8 mouse cellular contexts compared by ENCODE assay signal in the genomic region with DNA sequence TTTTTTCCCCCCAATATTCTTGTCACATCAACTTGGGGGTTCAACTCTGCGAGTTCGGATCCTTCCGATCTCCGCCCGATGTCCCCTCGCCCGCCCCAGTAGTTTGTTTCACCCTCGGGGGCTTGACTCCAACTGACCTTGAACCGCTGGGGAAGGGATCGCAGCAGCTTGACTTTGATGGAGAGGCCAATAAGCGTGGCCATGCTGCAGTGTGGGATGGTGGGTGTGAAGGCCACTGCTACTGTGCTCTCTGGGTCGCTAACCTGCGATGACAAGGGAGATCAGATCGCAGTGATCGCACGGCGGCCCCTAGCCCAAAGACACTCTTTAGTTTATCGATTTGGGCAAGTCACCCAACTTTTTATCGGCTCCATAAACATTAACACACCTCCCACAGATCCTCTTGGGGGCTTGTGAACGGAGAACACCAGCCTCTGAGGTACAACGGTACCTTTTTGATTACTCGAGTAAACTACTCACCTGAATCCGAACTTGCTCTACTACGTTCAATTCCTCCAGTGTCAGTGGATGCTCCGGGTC. TPM values are rescaled to one million over a fixed set of nuclear protein-coding genes. Genes with fewer than 3 reads are reported as not detected.
DNase-seq lines count a peak whose midpoint lies in the region; ATAC-seq and TF ChIP-seq lines count a peak whose summit lies in the region.

No protein-coding gene starts in this region.

- H3K36me3 ChIP-seq in embryonic facial prominence, embryonic 10.5 days (replicated peaks), result peaks cover 26% of the 10 kb centered on the region
- H3K36me3 ChIP-seq in hindbrain, embryonic 11.5 days (ENCODE audit: control insufficient read depth, insufficient read depth, low read length), result no peaks in the 10 kb centered on the region
- H3K36me3 ChIP-seq in macrophage (ENCODE audit: inconsistent target), result 0 out of 2 replicates have a peak, but pooled peaks cover 13% of the 10 kb centered on the region

- H3K79me2 ChIP-seq in macrophage (ENCODE audit: inconsistent target), result peaks cover 21% of the 10 kb centered on the region

- peak overlapping the region; percentile 97 for H3K4me3 ChIP-seq in layer of hippocampus, adult 2 months
- peak overlapping the region; percentile 90 for H3K4me3 ChIP-seq in embryonic facial prominence, embryonic 10.5 days
- H3K4me3 ChIP-seq in hindbrain, embryonic 11.5 days (ENCODE audit: low read depth, low read length), result peak overlapping the region; percentile 87
- peak overlapping the region; percentile 90 for H3K4me3 ChIP-seq in macrophage (ENCODE audit: inconsistent target)

- no peak for DNase-seq in layer of hippocampus, adult 2 months (ENCODE audit: low spot score in 2 of 2)
- DNase-seq in layer of hippocampus, adult 11-12 months (ENCODE audit: low spot score), result no peak
- DNase-seq in embryonic facial prominence, embryonic 10.5 days (ENCODE audit: low spot score), result peak; percentile 8
- peak; percentile 17 for DNase-seq in hindbrain, embryonic 11.5 days (ENCODE audit: low spot score)
- DNase-seq in cerebellum, postnatal 14 days, result no peak
- no peak for DNase-seq in gastrocnemius, adult 18-20 months (ENCODE audit: low spot score)

- WGBS in embryonic facial prominence, embryonic 10.5 days, result 10% methylated on average over 25 of the region's 25 CpGs
- 11% methylated on average over 25 of the region's 25 CpGs for WGBS in hindbrain, embryonic 11.5 days
- WGBS in macrophage (ENCODE audit: missing documents), result 26% methylated on average over 25 of the region's 25 CpGs

- H3K4me2 ChIP-seq in hindbrain, embryonic 11.5 days (replicated peaks; ENCODE audit: low read depth, low read length), result peak overlapping the region; percentile 77

- peak overlapping the region; percentile 97; the same call in 1 of the 2 replicates for H3K27ac ChIP-seq in layer of hippocampus, adult 2 months
- peak overlapping the region; percentile 88; the same call in 1 of the 2 replicates for H3K27ac ChIP-seq in embryonic facial prominence, embryonic 10.5 days (replicated peaks)
- no peak overlapping the region for H3K27ac ChIP-seq in hindbrain, embryonic 11.5 days (ENCODE audit: low read depth, low read length)
- H3K27ac ChIP-seq in macrophage, result peak overlapping the region; percentile 82

- no peaks in the 10 kb centered on the region for H3K27me3 ChIP-seq in embryonic facial prominence, embryonic 10.5 days (replicated peaks; ENCODE audit: low read depth, poor library complexity, severe bottlenecking)
- no peaks in the 10 kb centered on the region for H3K27me3 ChIP-seq in hindbrain, embryonic 11.5 days (ENCODE audit: control insufficient read depth, insufficient read depth, low read length)

- no peaks in the 10 kb centered on the region for H3K9me3 ChIP-seq in embryonic facial prominence, embryonic 10.5 days
- no peaks in the 10 kb centered on the region for H3K9me3 ChIP-seq in hindbrain, embryonic 11.5 days (ENCODE audit: control insufficient read depth, low read length)

- ATAC-seq in hindbrain, embryonic 11.5 days (ENCODE audit: low FRiP score), result no peak; the same call in 1 of the 2 replicates
- ATAC-seq in megakaryocyte progenitor cell, adult 5-6 weeks (replicated peaks; ENCODE audit: poor library complexity), result no peak

- peak overlapping the region; percentile 86 for H3K9ac ChIP-seq in hindbrain, embryonic 11.5 days (ENCODE audit: low read depth, low read length)

- TF ChIP-seq CTCF in layer of hippocampus, adult 2 months (conservative IDR thresholded peaks at IDR 0.05), result no peak

- H3K4me1 ChIP-seq in embryonic facial prominence, embryonic 10.5 days, result peaks cover 17% of the 10 kb centered on the region
- no peaks in the 10 kb centered on the region; the same call in 1 of the 2 replicates for H3K4me1 ChIP-seq in hindbrain, embryonic 11.5 days (replicated peaks; ENCODE audit: control insufficient read depth, insufficient read depth, low read length)

RNA-seq across cellular contexts. Expression of a gene that starts 0.9 kb away (rescaled TPM):
- total RNA-seq in layer of hippocampus, adult 2 months (2021), result 10 to 100 TPM; 27.8 to 31.7 TPM
- 97.6 and 98.6 TPM in 2 replicates for polyA plus RNA-seq in embryonic facial prominence, embryonic 10.5 days (2016; fragmentation: Nextera tagmentation; extraction: Ambion mirVana)
- polyA plus RNA-seq in hindbrain, embryonic 11.5 days (2014; fragmentation: Nextera tagmentation; extraction: Ambion mirVana), result 99.6 and 103 TPM in 2 replicates
- total RNA-seq in macrophage (2018; cell fraction: chromatin; rRNA removed), result 10 to 100 TPM in 15 of 26 experiments, 1 to 10 TPM in 11; 4.1 to 21.0 (median 12.6) TPM
- 10 to 100 TPM; 20.0 to 42.6 (median 28.5) TPM for total RNA-seq in macrophage (2018; cell fraction: cytosol; rRNA removed)
- total RNA-seq in macrophage (2018; cell fraction: nucleus; rRNA removed), result 10 to 100 TPM in 25 of 26 experiments, 1 to 10 TPM in 1; 6.3 to 32.2 (median 19.6) TPM
- 33.8 to 37.1 TPM (median 34.4 TPM) in 3 replicates for polyA plus RNA-seq in macrophage (2018)
- total RNA-seq in megakaryocyte progenitor cell, adult 5-6 weeks (2015), result 12.0 and 15.7 TPM in 2 replicates
- total RNA-seq in megakaryocyte progenitor cell, adult 5-6 weeks (2017), result 20.7 and 22.1 TPM in 2 replicates
- 10 to 100 TPM; 40.2 to 43.4 TPM for total RNA-seq in gastrocnemius, adult 18-20 months (2021)

RNA-seq across cellular contexts. Expression of a gene that starts 9.8 kb away (rescaled TPM):
- 1 to 10 TPM; 2.0 to 2.1 TPM for total RNA-seq in layer of hippocampus, adult 2 months (2021)
- 0.92 and 1.3 TPM in 2 replicates for polyA plus RNA-seq in embryonic facial prominence, embryonic 10.5 days (2016; fragmentation: Nextera tagmentation; extraction: Ambion mirVana)
- polyA plus RNA-seq in hindbrain, embryonic 11.5 days (2014; fragmentation: Nextera tagmentation; extraction: Ambion mirVana), result 1.7 and 2.1 TPM in 2 replicates
- 1 to 10 TPM in 19 of 26 experiments, under 1 TPM in 4, not detected in 3; 0.70 to 4.2 (median 1.5) TPM for total RNA-seq in macrophage (2018; cell fraction: chromatin; rRNA removed)
- 1 to 10 TPM; 1.8 to 7.6 (median 4.3) TPM for total RNA-seq in macrophage (2018; cell fraction: cytosol; rRNA removed)
- total RNA-seq in macrophage (2018; cell fraction: nucleus; rRNA removed), result 1 to 10 TPM; 1.0 to 5.9 (median 3.4) TPM
- 2.3 to 7.2 TPM (median 2.7 TPM) in 3 replicates for polyA plus RNA-seq in macrophage (2018)
- total RNA-seq in megakaryocyte progenitor cell, adult 5-6 weeks (2015), result 0.76 and 1.2 TPM in 2 replicates
- 1.5 and 1.9 TPM in 2 replicates for total RNA-seq in megakaryocyte progenitor cell, adult 5-6 weeks (2017)
- total RNA-seq in gastrocnemius, adult 18-20 months (2021), result 10 to 100 TPM in 1 of 2 experiments, 1 to 10 TPM in 1; 1.7 to 21.4 TPM

RNA-seq across cellular contexts. Expression of a gene that starts 16.7 kb away (rescaled TPM):
- total RNA-seq in layer of hippocampus, adult 2 months (2021), result not detected
- not detected in 2 replicates for polyA plus RNA-seq in embryonic facial prominence, embryonic 10.5 days (2016; fragmentation: Nextera tagmentation; extraction: Ambion mirVana)
- polyA plus RNA-seq in hindbrain, embryonic 11.5 days (2014; fragmentation: Nextera tagmentation; extraction: Ambion mirVana), result not detected in 2 replicates
- not detected for total RNA-seq in macrophage (2018; cell fraction: chromatin; rRNA removed)
- total RNA-seq in macrophage (2018; cell fraction: cytosol; rRNA removed), result not detected
- not detected for total RNA-seq in macrophage (2018; cell fraction: nucleus; rRNA removed)
- not detected in 3 replicates for polyA plus RNA-seq in macrophage (2018)
- total RNA-seq in megakaryocyte progenitor cell, adult 5-6 weeks (2015), result not detected in 2 replicates
- total RNA-seq in megakaryocyte progenitor cell, adult 5-6 weeks (2017), result not detected in 2 replicates
- under 1 TPM in 1 of 2 experiments, not detected in 1; 0.23 TPM for total RNA-seq in gastrocnemius, adult 18-20 months (2021)

RNA-seq across cellular contexts. Expression of a gene that starts 49.6 kb away (rescaled TPM):
- total RNA-seq in layer of hippocampus, adult 2 months (2021), result 1 to 10 TPM; 8.7 to 9.1 TPM
- polyA plus RNA-seq in embryonic facial prominence, embryonic 10.5 days (2016; fragmentation: Nextera tagmentation; extraction: Ambion mirVana), result 15.4 and 16.0 TPM in 2 replicates
- polyA plus RNA-seq in hindbrain, embryonic 11.5 days (2014; fragmentation: Nextera tagmentation; extraction: Ambion mirVana), result 14.4 and 17.1 TPM in 2 replicates
- 10 to 100 TPM in 5 of 26 experiments, 1 to 10 TPM in 21; 1.1 to 13.3 (median 4.3) TPM for total RNA-seq in macrophage (2018; cell fraction: chromatin; rRNA removed)
- 10 to 100 TPM in 18 of 26 experiments, 1 to 10 TPM in 8; 5.2 to 16.0 (median 12.1) TPM for total RNA-seq in macrophage (2018; cell fraction: cytosol; rRNA removed)
- 10 to 100 TPM in 10 of 26 experiments, 1 to 10 TPM in 16; 3.9 to 21.3 (median 8.9) TPM for total RNA-seq in macrophage (2018; cell fraction: nucleus; rRNA removed)
- polyA plus RNA-seq in macrophage (2018), result 6.1 to 8.6 TPM (median 6.2 TPM) in 3 replicates
- total RNA-seq in megakaryocyte progenitor cell, adult 5-6 weeks (2015), result 8.8 and 9.3 TPM in 2 replicates
- total RNA-seq in megakaryocyte progenitor cell, adult 5-6 weeks (2017), result 7.2 and 9.2 TPM in 2 replicates
- total RNA-seq in gastrocnemius, adult 18-20 months (2021), result 1 to 10 TPM; 2.9 to 3.3 TPM

Comparison
In these comparisons a context has a peak if more than half of its experiments do, and no peak if none do; other contexts are left out.
1. DNase-seq: peak in embryonic facial prominence, embryonic 10.5 days (single experiment) and hindbrain, embryonic 11.5 days (single experiment); none in layer of hippocampus, adult 2 months (0 of 2), layer of hippocampus, adult 11-12 months (single experiment), cerebellum, postnatal 14 days (0 of 2) and gastrocnemius, adult 18-20 months (single experiment).
2. Peak in every context shown above with its lines, with median percentiles within 50 percentile points of each other: H3K4me3 ChIP-seq.